Mouse (Mus musculus): Measurements from ENCODE around the gene Diaph2.
A peak's percentile ranks its signal among the peaks of the same experiment; 100 is the strongest.
"Not testable (repeated sequence)": the region's sequence is repeated elsewhere in the genome, so short reads cannot be mapped to it uniquely, and the experiment has no call there.

The Diaph2 gene

GRCm38 (mm10) chrX:129749571-129750061, at the start of gene Diaph2:
TSS of gene Diaph2 (plus strand) at chrX:129749742.
- peak; percentile 53 for DNase-seq (ENCODE audit: low spot score)

GRCm38 (mm10) chrX:129701634-129702312, 47.8 kb upstream of the Diaph2 start:
- no peak for DNase-seq (ENCODE audit: low spot score)

- DNase-seq (ENCODE audit: low spot score), result no peak
These were observed 39.9 kb upstream of the Diaph2 start for GRCm38 (mm10) chrX:129709656-129710055.

GRCm38 (mm10) chrX:129728717-129729220, 20.8 kb upstream of the Diaph2 start:
- no peak for DNase-seq (ENCODE audit: low spot score)

- DNase-seq (ENCODE audit: low spot score), result no peak
These were observed 13.0 kb upstream of the Diaph2 start for GRCm38 (mm10) chrX:129736562-129736961.

DNA sequence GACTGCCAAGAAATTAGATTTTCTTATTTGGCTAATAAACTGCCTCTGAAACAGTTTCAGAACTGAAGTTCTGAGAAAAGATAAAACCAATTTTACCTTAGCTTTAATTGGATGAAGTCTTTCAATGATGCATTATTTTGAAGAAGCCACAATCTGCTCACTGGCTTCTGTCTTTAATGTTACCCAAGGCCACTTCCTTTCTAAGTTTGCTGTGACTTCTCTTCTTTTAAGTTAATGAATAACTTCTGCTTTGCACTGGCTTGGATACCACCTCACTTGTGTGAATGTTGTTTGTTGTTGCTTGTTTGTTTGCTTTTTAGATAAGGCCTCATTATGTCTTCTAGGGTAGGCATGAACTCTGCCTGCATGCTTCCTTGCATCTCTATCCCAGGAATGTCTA, 10.3 kb upstream of the Diaph2 start:
- no peak for DNase-seq (ENCODE audit: low spot score)

- DNase-seq (ENCODE audit: low spot score), result no peak
These were observed 6.6 kb upstream of the Diaph2 start for GRCm38 (mm10) chrX:129742981-129743380.

DNA sequence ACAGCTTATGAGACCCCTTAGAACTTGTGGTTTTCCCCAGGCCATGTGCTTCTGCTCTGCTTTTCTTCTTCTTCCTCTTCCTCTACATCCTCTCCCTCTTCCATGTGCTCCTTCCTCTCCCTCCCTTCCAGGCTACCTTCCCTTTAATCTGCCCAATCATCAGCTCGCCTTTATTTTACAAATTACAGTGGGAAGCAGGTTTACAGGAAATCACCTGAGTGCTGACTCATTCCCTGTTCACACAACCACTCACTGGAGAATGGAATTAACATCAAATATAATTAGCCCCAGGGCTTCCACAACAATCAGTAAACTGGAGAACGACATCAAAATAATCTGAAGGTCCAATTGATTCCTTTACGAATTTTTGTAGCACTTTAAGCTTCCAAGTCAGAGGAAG, 3.6 kb upstream of the Diaph2 start:
- DNase-seq (ENCODE audit: low spot score), result no peak

- no peak for DNase-seq (ENCODE audit: low spot score)
These were observed 440 bp upstream of the Diaph2 start for GRCm38 (mm10) chrX:129749102-129749501.

DNA sequence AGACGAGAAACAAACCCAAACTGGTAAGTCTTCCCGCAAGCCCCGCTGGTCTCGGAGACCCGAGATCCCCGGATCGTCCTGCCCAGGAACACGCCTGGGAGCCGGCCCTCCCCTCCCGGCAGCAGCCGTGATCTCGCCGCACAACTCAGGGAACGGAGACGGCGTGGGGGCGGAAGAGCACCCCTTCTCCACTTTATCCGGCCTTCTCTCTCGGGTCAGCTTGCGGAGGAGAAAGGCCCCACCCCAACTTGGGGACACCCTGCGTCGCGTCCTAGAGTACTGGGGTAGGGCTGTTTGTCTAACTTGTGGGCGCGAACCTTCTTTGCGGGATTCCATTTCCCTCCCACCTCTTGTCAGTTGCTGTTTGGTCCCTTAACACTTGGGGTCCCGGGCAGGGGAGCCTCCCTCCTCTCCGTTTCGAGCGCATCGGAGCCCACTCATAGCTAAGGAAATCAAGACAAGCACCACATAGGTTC, 590 bp downstream of the Diaph2 start:
- DNase-seq (ENCODE audit: low spot score), result no peak

DNA sequence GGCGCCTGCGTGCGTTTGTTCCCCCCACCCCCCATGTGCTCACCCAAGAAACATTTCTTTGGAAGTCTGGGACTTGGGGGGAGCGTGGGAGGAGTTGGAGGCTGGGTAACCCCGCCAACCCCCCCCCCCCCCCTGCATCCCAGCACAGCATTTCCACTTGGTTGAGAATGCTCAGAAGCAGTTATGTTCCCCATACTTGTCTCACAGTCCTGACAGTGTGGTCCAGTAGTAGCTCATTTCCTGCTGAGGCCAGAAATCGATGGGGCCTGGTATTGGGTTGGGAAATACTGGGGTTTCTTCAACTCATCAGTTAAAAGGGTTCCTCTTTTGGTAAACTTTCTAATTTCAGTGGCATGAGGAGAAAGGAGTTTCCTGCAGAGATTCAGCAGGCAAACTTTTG, 1.1 kb downstream of the Diaph2 start:
- DNase-seq (ENCODE audit: low spot score), result no peak

- no peak for DNase-seq (ENCODE audit: low spot score)
These were observed 7.1 kb downstream of the Diaph2 start for GRCm38 (mm10) chrX:129756606-129757005.

GRCm38 (mm10) chrX:129762649-129763048, 13.1 kb downstream of the Diaph2 start:
- DNase-seq (ENCODE audit: low spot score), result no peak

- DNase-seq (ENCODE audit: low spot score), result no peak
These were observed 15.8 kb downstream of the Diaph2 start for GRCm38 (mm10) chrX:129765378-129765777.

- DNase-seq (ENCODE audit: low spot score), result no peak
These were observed 17.3 kb downstream of the Diaph2 start for GRCm38 (mm10) chrX:129766811-129767210.

- no peak for DNase-seq (ENCODE audit: low spot score)
These were observed 21.1 kb downstream of the Diaph2 start for GRCm38 (mm10) chrX:129770625-129771024.

DNA sequence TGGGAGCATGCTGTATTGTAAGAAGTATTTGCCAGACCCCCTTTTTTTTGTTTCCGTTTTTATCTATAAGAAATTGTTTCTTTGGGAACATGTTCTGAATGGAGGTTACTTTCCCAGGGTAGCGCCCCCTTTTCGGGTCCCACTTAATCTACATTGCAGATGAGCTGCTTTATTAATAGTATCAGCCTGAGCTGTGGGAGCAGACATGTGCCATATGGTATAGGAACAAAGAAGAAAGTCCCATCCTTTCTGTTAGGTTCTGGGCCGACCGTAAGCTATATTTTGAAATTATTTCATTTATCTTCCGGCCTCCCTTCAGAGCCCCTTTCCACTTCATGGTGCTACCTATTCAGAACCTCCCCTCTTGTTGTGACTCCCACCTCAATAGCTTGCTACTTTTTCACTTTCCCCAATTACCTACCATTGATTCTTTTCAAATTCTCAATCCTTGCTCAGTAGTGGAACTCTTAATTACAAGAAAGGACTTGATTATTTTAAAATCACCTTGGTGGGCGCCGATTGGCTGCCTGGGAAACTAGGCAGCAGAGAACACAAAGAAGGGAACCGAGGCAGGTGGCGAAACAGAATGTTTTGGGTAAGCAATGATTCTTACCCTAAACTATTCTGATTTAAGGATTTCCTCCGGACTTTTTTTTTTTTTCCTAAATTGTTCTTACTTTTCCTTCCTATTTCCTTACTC, 24.2 kb downstream of the Diaph2 start:
- no peak for DNase-seq (ENCODE audit: low spot score)

GRCm38 (mm10) chrX:129774478-129774877, 24.9 kb downstream of the Diaph2 start:
- no peak for DNase-seq (ENCODE audit: low spot score)

GRCm38 (mm10) chrX:129776761-129777160, 27.2 kb downstream of the Diaph2 start:
- DNase-seq (ENCODE audit: low spot score), result no peak

DNA sequence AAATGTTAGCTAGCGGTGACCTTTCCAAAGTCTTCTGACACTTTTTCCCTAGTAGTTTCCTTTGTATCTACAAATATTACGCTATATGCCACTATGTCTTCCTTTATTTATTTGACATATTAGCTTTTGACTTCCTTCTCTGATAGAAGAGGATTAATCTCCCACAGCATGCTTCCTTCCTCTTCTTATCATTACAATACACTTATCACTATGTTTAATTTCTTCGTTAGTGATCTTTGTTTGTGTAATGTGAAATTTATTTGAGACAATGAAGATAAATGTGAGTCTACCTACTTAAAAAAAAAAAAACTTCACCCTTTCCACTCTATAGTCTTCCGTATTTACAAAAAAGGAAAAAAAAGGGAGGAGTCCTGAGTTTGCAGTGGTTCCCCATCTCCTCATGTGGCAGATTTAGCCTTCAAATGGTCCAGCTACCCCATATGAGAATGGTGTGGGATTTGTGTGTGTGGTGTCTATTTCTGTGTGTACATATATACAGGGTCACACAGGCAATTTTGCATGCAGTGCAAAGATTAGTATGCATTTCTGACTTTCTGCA, 27.9 kb downstream of the Diaph2 start:
- no peak for DNase-seq (ENCODE audit: low spot score)

DNA sequence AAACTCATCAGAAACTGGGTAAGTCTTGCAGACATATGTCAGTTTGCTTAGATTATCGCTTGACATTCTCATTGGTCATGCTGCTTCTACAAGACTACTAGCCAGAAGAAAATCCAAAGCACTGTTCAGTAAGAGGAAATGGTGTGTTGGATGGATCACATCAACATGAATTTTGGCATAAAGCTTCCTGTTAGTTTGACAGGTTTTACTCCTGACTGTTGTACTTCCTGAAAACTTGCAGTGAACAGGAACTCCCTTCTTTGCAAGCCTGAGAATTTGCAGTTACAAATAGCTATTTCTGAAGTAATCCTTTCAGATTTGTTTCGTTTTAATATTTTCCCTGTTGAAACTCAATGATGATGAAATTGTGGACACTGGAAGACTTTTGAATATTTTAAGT, 32.3 kb downstream of the Diaph2 start:
- DNase-seq (ENCODE audit: low spot score), result no peak

DNA sequence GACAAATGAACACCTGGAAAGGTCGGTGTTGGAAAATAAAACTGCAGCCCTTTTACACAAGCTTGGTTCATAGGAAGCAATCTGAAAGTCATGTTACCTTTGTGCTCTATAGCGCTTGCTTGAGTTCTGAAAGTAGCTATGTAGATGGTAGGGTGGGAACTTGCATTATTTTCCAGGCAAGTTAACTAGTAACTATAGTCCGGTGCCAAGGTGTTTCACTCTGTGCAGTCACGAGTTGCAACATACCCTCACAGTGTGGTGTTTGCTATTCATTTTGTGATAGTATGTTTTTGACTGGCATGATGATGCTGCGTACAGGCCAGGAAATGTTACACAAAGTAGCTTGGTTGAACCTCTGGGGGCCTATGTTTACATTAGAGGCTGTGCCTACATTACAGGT, 34.5 kb downstream of the Diaph2 start:
- DNase-seq (ENCODE audit: low spot score), result no peak

DNA sequence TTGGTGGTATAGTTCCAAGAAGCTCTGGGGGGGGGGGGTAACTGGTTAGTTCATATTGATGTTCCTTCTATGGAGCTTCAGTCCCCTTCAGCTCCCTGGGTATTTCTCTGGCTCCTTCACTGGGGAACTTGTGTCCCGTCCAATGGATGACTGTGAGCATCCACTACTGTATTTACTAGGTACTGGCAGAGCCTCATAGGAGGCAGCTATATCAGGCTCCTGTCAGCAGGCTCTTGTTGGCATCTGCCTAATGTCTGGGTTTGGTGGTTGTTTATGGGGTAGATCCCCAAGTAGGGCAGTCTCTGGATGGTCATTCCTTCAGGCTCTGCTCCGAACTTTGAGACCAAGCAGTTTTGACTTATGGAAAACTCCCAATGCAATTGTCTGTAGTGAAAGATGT, 50.4 kb downstream of the Diaph2 start:
- DNase-seq (ENCODE audit: low spot score), result not testable (repeated sequence)

Data from ovary, postnatal 10 days (tissue).